Mouse (Mus musculus) testis, adult 2 months (tissue): Measurements from ENCODE around the gene Arhgap24.

ENCODE experiments used
- CTCF ChIP-seq: fragments of 200-500 bp; IDR thresholded peaks from 2 replicates; pipeline ENCODE4 v1.5.1; 2012; ENCODE audit warnings: low read depth, mild to moderate bottlenecking, inconsistent platforms, low read length, moderate library complexity; ENCODE audit not compliant: control insufficient read depth, insufficient read depth, insufficient replicate concordance
- POLR2A ChIP-seq: fragments of 200-500 bp; IDR thresholded peaks from 2 replicates; pipeline ENCODE4 v1.6.1; 2012; ENCODE audit warnings: low read depth, mild to moderate bottlenecking, inconsistent platforms, low read length, moderate library complexity; ENCODE audit not compliant: control insufficient read depth

DNA sequence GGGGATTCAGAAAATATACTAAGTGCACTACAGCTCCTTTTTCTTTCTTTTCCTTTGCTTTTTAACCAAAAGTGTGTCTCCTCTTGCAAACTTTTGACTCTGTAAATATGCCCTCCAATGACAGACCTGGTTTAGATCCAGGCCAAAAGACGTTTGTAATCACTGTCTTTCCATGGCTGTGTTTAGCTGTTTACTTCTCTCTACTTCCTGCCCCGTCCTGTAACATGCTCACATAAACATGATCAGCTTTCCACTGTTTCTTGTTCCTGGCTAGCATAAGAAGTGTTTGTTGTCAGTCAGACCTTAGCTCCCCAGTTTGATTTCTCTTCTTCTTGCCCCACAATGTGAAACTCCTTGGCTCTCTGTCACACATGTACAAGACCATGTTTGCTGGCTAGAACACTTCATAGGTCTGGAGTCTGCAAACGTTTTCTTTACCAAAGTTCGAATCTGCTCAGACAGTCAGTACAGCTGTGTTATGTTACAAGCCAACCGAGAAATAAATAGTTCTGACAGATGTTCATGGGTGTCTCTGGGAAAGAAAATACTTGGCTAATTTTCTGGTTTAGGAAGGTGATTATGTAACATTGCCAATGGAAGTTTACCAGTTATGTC, 189.6 kb downstream of the Arhgap24 start:
- TF ChIP-seq CTCF (no peak), POLR2A (no peak)
